Mouse (Mus musculus): Measurements from ENCODE around the gene Trmt61a.

DNA sequence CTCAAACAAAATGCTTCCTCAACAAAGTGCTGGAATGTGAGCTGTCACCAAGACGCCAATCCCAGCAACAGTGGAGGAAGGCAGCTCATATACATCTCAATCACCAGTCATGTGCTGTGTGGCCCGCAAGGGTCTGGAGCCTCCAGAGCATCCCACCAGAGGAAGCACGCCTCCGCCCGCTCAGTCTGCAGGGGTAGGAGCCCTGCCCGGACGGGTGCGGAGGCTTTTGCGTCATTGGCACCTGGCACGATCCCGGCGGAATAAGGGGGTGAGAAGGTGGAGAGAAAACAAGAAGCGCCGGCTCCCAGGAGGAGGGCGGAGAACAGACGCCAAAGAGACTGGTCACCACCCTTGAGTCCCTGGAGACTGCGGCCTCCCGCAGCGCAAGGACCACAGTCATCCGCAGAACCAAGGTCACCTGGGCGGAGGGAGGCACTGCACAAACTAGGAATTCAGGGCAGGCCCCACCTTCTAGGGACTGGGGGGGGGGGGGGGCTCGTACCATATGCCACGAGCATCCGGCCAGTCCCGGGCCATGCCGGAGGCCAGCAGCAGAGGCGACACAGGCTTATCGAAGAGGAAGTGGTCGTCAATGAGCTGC is 7.4 kb upstream of the Trmt61a start:
- TF ChIP-seq CTCF (IDR thresholded peaks at IDR 0.05; ENCODE audit: insufficient read depth, low read depth, low read length) (no peak), POLR2A (IDR thresholded peaks at IDR 0.05; ENCODE audit: insufficient read depth, low read depth, low read length) (no peak)

All from olfactory bulb, adult 2 months (tissue).